ENCODE assay signal across 9 mouse cellular contexts in genomic region chr10:60826461-60827237, GRCm38 (mm10). TPM values are rescaled to one million over a fixed set of nuclear protein-coding genes. Genes with fewer than 3 reads are reported as not detected.
DNase-seq lines count a peak whose midpoint lies in the region; ATAC-seq and TF ChIP-seq lines count a peak whose summit lies in the region.
"Had no signal": no experiment of that assay in that cellular context is flagged by ENCODE, and none has a peak within 500 bp of the region (broad histone marks: within the 10 kb centered on the region; RNA-seq: fewer than 3 reads in every experiment).

No protein-coding gene starts in this region.

- ATAC-seq in kidney, embryonic 14.5 days (ENCODE audit: low FRiP score, low TSS enrichment) = peak; percentile 30
- no peak for ATAC-seq in lung, embryonic 15.5 days (ENCODE audit: borderline replicate concordance, extremely low read depth, low FRiP score, low TSS enrichment)

- peak overlapping the region; percentile 81 for H3K4me2 ChIP-seq in kidney, embryonic 14.5 days (replicated peaks; ENCODE audit: low read depth, low read length)
- peak overlapping the region; percentile 94 for H3K4me2 ChIP-seq in lung, embryonic 15.5 days

- H3K27ac ChIP-seq in heart, adult 2 months = no peak overlapping the region
- H3K27ac ChIP-seq in kidney, embryonic 14.5 days (ENCODE audit: low read depth, low read length) = peak overlapping the region; percentile 53
- H3K27ac ChIP-seq in lung, embryonic 15.5 days = no peak overlapping the region

- 12% methylated on average over 34 of the region's 34 CpGs for WGBS in heart, adult 2 months
- 1% methylated on average over 34 of the region's 34 CpGs for WGBS in kidney, embryonic 14.5 days
- 5% methylated on average over 34 of the region's 34 CpGs for WGBS in lung, embryonic 15.5 days

- H3K79me2 ChIP-seq in heart, adult 2 months (replicated peaks; ENCODE audit: control insufficient read depth, insufficient read depth, low read length) = 0 out of 2 replicates have a peak, but pooled peaks cover 2% of the 10 kb centered on the region

- TF ChIP-seq CTCF in heart, adult 2 months (IDR thresholded peaks at IDR 0.05) = peak; percentile 62

- peak; percentile 47 to 69 for DNase-seq in heart, adult 2 months
- DNase-seq in heart, adult 9 months (ENCODE audit: low spot score in 2 of 2) = no peak
- DNase-seq in cerebellum, adult 8-10 months = peak; percentile 75
- DNase-seq in forelimb bud, embryonic 11.5 days (ENCODE audit: low read depth, low spot score) = peak; percentile 73
- peak; percentile 49 for DNase-seq in right cerebral cortex, postnatal 14 days
- no peak for DNase-seq in thymus, postnatal 10 days (ENCODE audit: low spot score in 2 of 2)

- no peaks in the 10 kb centered on the region for H3K9me3 ChIP-seq in kidney, embryonic 14.5 days (ENCODE audit: control insufficient read depth, low read length)
- H3K9me3 ChIP-seq in lung, embryonic 15.5 days = no peaks in the 10 kb centered on the region

- peak overlapping the region; percentile 63 for H3K9ac ChIP-seq in heart, adult 2 months (ENCODE audit: low read depth, low read length)
- H3K9ac ChIP-seq in kidney, embryonic 14.5 days (ENCODE audit: low read depth, low read length) = peak overlapping the region; percentile 45; the same call in 1 of the 2 replicates
- peak overlapping the region; percentile 44 for H3K9ac ChIP-seq in lung, embryonic 15.5 days

- TF ChIP-seq POLR2A in heart, adult 2 months (IDR thresholded peaks at IDR 0.05; ENCODE audit: insufficient read depth, low read depth, low read length) = no peak

- H3K36me3 ChIP-seq in heart, adult 2 months (ENCODE audit: control insufficient read depth, insufficient read depth, low read length) = no peaks in the 10 kb centered on the region
- H3K36me3 ChIP-seq in kidney, embryonic 14.5 days (ENCODE audit: control insufficient read depth, insufficient read depth, low read length) = no peaks in the 10 kb centered on the region
- no peaks in the 10 kb centered on the region for H3K36me3 ChIP-seq in lung, embryonic 15.5 days
- H3K36me3 ChIP-seq: G1E had no signal

- H3K4me1 ChIP-seq in heart, adult 2 months (ENCODE audit: control insufficient read depth, insufficient read depth, low read length) = peaks cover 18% of the 10 kb centered on the region
- H3K4me1 ChIP-seq in kidney, embryonic 14.5 days (ENCODE audit: control insufficient read depth, insufficient read depth, low read length) = peaks cover 76% of the 10 kb centered on the region
- peaks cover 61% of the 10 kb centered on the region for H3K4me1 ChIP-seq in lung, embryonic 15.5 days

- intact Hi-C loops in heart, adult 2 months (cut with DNase I) = no loop called here

- H3K4me3 ChIP-seq in heart, adult 2 months = peak overlapping the region; percentile 39
- H3K4me3 ChIP-seq in kidney, embryonic 14.5 days (ENCODE audit: low read length) = peak overlapping the region; percentile 36
- peak overlapping the region; percentile 45 for H3K4me3 ChIP-seq in lung, embryonic 15.5 days

- TF ChIP-seq EP300 in heart, adult 2 months (IDR thresholded peaks at IDR 0.05; ENCODE audit: insufficient read depth, low read depth, low read length) = no peak

- H3K27me3 ChIP-seq in heart, adult 2 months (ENCODE audit: control insufficient read depth, insufficient read depth, low read length) = no peaks in the 10 kb centered on the region
- H3K27me3 ChIP-seq in kidney, embryonic 14.5 days (ENCODE audit: control insufficient read depth, insufficient read depth, low read length) = peaks cover 22% of the 10 kb centered on the region
- H3K27me3 ChIP-seq in lung, embryonic 15.5 days = peaks cover 28% of the 10 kb centered on the region

RNA-seq across cellular contexts. Expression of gene Unc5b, which starts 4.7 kb away (rescaled TPM):
- total RNA-seq in heart, adult 2 months (2021) = 10 to 100 TPM; 11.0 to 12.6 TPM
- 12.2 and 15.0 TPM in 2 replicates for polyA plus RNA-seq in heart, adult 2 months (2012; rRNA removed)
- 7.9 and 10.1 TPM in 2 replicates for polyA plus RNA-seq in kidney, embryonic 14.5 days (2014; fragmentation: Nextera tagmentation; extraction: Ambion mirVana)
- 6.5 and 7.7 TPM in 2 replicates for polyA plus RNA-seq in lung, embryonic 15.5 days (2015; fragmentation: Nextera tagmentation; extraction: Ambion mirVana)
- polyA plus RNA-seq: G1E had no signal

Comparison
In these comparisons a context has a peak if more than half of its experiments do, and no peak if none do; other contexts are left out.
1. DNase-seq: peak in heart, adult 2 months (2 of 2), cerebellum, adult 8-10 months (single experiment), forelimb bud, embryonic 11.5 days (single experiment) and right cerebral cortex, postnatal 14 days (single experiment); none in heart, adult 9 months (0 of 2) and thymus, postnatal 10 days (0 of 2).
2. Peak in every context shown above with its lines, with median percentiles within 50 percentile points of each other: H3K4me3 ChIP-seq and H3K9ac ChIP-seq.